Mouse (Mus musculus): ENCODE measurements around the gene Coasy.

The Coasy gene

GRCm38 (mm10) chr11:101062971-101063675 lies 19.2 kb upstream of the Coasy start:
- DNase-seq (ENCODE audit: low read depth, low spot score) = no peak

- peak; percentile 84 for DNase-seq (ENCODE audit: low read depth, low spot score)
Measured at GRCm38 (mm10) chr11:101063676-101064327, 18.6 kb upstream of the Coasy start.

GRCm38 (mm10) chr11:101064462-101064861 lies 17.9 kb upstream of the Coasy start:
- no peak for DNase-seq (ENCODE audit: low read depth, low spot score)

GRCm38 (mm10) chr11:101065002-101065401 lies 17.4 kb upstream of the Coasy start:
- DNase-seq (ENCODE audit: low read depth, low spot score) = no peak

GRCm38 (mm10) chr11:101066549-101067412 lies 15.6 kb upstream of the Coasy start:
- peak; percentile 91 for DNase-seq (ENCODE audit: low read depth, low spot score)

GRCm38 (mm10) chr11:101069391-101070188 lies 12.8 kb upstream of the Coasy start, which contains the start of gene Naglu:
TSS of gene Naglu (plus strand) at chr11:101070012.
- DNase-seq (ENCODE audit: low read depth, low spot score) = peak; percentile 98

- no peak for DNase-seq (ENCODE audit: low read depth, low spot score)
Measured at GRCm38 (mm10) chr11:101070189-101070527, 12.2 kb upstream of the Coasy start.

GRCm38 (mm10) chr11:101070987-101071386 lies 11.4 kb upstream of the Coasy start:
- DNase-seq (ENCODE audit: low read depth, low spot score) = peak; percentile 26

GRCm38 (mm10) chr11:101071810-101072428 lies 10.4 kb upstream of the Coasy start:
- no peak for DNase-seq (ENCODE audit: low read depth, low spot score)

GRCm38 (mm10) chr11:101078121-101078520 lies 4.2 kb upstream of the Coasy start, which contains the start of gene Hsd17b1:
TSS of gene Hsd17b1 (plus strand) at chr11:101078411.
- no peak for DNase-seq (ENCODE audit: low read depth, low spot score)

GRCm38 (mm10) chr11:101079746-101080145 lies 2.6 kb upstream of the Coasy start:
- DNase-seq (ENCODE audit: low read depth, low spot score) = no peak

- no peak for DNase-seq (ENCODE audit: low read depth, low spot score)
Measured at GRCm38 (mm10) chr11:101080421-101080820, 1.9 kb upstream of the Coasy start.

GRCm38 (mm10) chr11:101081659-101082058 lies 706 bp upstream of the Coasy start:
- DNase-seq (ENCODE audit: low read depth, low spot score) = no peak

- no peak for DNase-seq (ENCODE audit: low read depth, low spot score)
Measured at GRCm38 (mm10) chr11:101083083-101083697, 825 bp downstream of the Coasy start.

GRCm38 (mm10) chr11:101084246-101084645 lies 1.9 kb downstream of the Coasy start:
- DNase-seq (ENCODE audit: low read depth, low spot score) = no peak

GRCm38 (mm10) chr11:101084811-101085210 lies 2.4 kb downstream of the Coasy start:
- no peak for DNase-seq (ENCODE audit: low read depth, low spot score)

GRCm38 (mm10) chr11:101085617-101086322 lies 3.4 kb downstream of the Coasy start:
- DNase-seq (ENCODE audit: low read depth, low spot score) = no peak

GRCm38 (mm10) chr11:101086323-101086674 lies 3.9 kb downstream of the Coasy start:
- DNase-seq (ENCODE audit: low read depth, low spot score) = peak; percentile 26

- DNase-seq (ENCODE audit: low read depth, low spot score) = peak; percentile 98
Measured at GRCm38 (mm10) chr11:101086756-101087681, 4.7 kb downstream of the Coasy start, which contains the start of gene Mlx. TSS of gene Mlx (plus strand) at chr11:101087277.
